Mouse (Mus musculus) hindbrain, embryonic 13.5 days (tissue): ENCODE results near the gene Abcg1. TPM values are rescaled to one million over a fixed set of nuclear protein-coding genes. Genes with fewer than 3 reads are reported as not detected.

Experiments
- ATAC-seq: fragments of 200-750 bp; cut with Nextera tagmentation; 2 replicates; pipeline ENCODE4 v1.8.0; 2017; ENCODE audit warnings: moderate TSS enrichment; ENCODE audit not compliant: low FRiP score
- H3K27ac ChIP-seq: fragments of 300-500 bp; sonication (generic); 2 replicates; pipeline ENCODE4 v1.5.1; 2015; ENCODE audit warnings: inconsistent platforms, mild to moderate bottlenecking, moderate library complexity
- H3K27me3 ChIP-seq: fragments of 300-500 bp; sonication (generic); 2 replicates; pipeline ENCODE4 v1.6.1; 2015; ENCODE audit warnings: mild to moderate bottlenecking, inconsistent platforms
- H3K36me3 ChIP-seq: fragments of 300-500 bp; sonication (generic); 2 replicates; pipeline ENCODE4 v1.6.1; 2015; ENCODE audit warnings: mild to moderate bottlenecking, inconsistent platforms
- H3K4me1 ChIP-seq: fragments of 300-500 bp; sonication (generic); replicated peaks from 2 replicates; pipeline ENCODE4 v1.6.1; 2015; ENCODE audit warnings: inconsistent platforms
- H3K4me2 ChIP-seq: fragments of 300-500 bp; sonication (generic); 2 replicates; pipeline ENCODE4 v1.6.1; 2015; ENCODE audit warnings: inconsistent platforms, mild to moderate bottlenecking, moderate library complexity
- H3K4me3 ChIP-seq: fragments of 300-500 bp; sonication (generic); 2 replicates; pipeline ENCODE4 v1.5.1; 2015; ENCODE audit warnings: mild to moderate bottlenecking, inconsistent platforms
- H3K9ac ChIP-seq: fragments of 300-500 bp; sonication (generic); 2 replicates; pipeline ENCODE4 v1.6.1; 2015; ENCODE audit warnings: mild to moderate bottlenecking, inconsistent platforms
- H3K9me3 ChIP-seq: fragments of 300-500 bp; sonication (generic); 2 replicates; pipeline ENCODE4 v1.6.1; 2016; ENCODE audit warnings: inconsistent platforms
- WGBS: fragments of 180-500 bp; shearing (Covaris S2); methylation state at CpG from one replicate; pipeline ENCODE4 v1.1.7; 2015; 5-methylcytosine and 5-hydroxymethylcytosine counted together
- polyA plus RNA-seq: library from polyadenylated mRNA; unstranded; fragments of >200 nt; fragmentation: Nextera tagmentation; extraction: Ambion mirVana; gene quantifications from 2 replicates; pipeline ENCODE4 v1.2.1, GENCODE M21; 2015

Gene Abcg1
- polyA plus RNA-seq, 1 experiment from 2014 or later, result 19.3 TPM

- no peak for ATAC-seq
- no peak overlapping the region for H3K4me3 ChIP-seq
- peaks cover 8% of the 10 kb centered on the region for H3K36me3 ChIP-seq
- 0 out of 2 replicates have a peak overlapping the region, but pooled peaks have one; percentile 19 for H3K9ac ChIP-seq
- peak overlapping the region; percentile 90 for H3K27ac ChIP-seq
- no peak overlapping the region for H3K4me2 ChIP-seq
- 53% methylated on average over 18 of the region's 18 CpGs for WGBS
- H3K4me1 ChIP-seq, result peaks cover 83% of the 10 kb centered on the region
- no peaks in the 10 kb centered on the region for H3K9me3 ChIP-seq
- no peaks in the 10 kb centered on the region for H3K27me3 ChIP-seq
Observed at GRCm38 (mm10) chr17:31071421-31072301, 14.2 kb downstream of the Abcg1 start.

GRCm38 (mm10) chr17:31072872-31073271 lies 15.4 kb downstream of the Abcg1 start:
- H3K27ac ChIP-seq, result peak overlapping the region; percentile 90
- peak; percentile 53 for ATAC-seq
- no peaks in the 10 kb centered on the region for H3K36me3 ChIP-seq
- peak overlapping the region; percentile 56 for H3K4me2 ChIP-seq
- H3K9ac ChIP-seq, result 0 out of 2 replicates have a peak overlapping the region, but pooled peaks have one; percentile 58
- no peaks in the 10 kb centered on the region for H3K27me3 ChIP-seq
- WGBS, result 54% methylated on average over 4 of the region's 4 CpGs
- H3K9me3 ChIP-seq, result no peaks in the 10 kb centered on the region
- H3K4me1 ChIP-seq, result peaks cover 75% of the 10 kb centered on the region
- H3K4me3 ChIP-seq, result peak overlapping the region; percentile 30

DNA sequence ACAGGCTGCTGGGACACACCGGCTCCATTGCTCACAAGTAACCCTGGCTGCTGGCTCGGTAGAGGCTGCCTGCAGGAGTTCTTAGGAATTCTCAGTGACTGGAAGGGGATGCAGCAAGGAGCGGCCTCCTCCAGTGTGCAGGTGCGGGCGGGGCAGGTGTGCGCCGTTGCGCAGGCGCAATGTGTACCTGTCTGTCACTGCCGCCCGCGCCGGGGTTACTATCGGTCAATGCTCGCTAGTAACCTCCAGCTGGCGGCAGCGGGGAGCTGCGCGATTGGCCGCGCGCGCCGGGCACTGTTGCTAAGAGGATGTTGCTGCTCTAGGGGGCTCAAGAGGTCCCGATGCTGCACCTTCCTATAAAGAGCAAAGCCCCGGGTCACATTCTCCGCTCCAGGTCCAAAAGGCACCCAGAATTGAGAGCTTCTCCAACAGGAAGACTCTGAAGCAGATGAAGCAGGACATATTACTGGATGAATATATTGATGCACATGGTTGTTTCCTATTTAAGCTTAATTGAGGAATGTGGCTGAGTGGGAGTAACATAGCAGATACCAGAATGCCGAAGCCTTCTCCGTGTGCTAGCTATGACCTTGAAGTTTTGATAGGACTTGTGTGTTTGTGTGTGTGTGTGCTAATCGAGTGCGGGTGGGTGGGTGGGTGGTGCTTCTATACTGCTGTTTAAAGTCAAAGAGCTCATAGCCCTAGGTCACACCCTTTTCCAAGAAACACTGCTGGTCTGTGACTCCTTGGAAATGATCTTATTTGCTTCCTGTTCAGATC lies 16.0 kb downstream of the Abcg1 start:
- WGBS, result 3% methylated on average over 31 of the region's 31 CpGs
- Histone ChIP-seq H3K4me2 (peak overlapping the region; percentile 56), H3K27ac (peak overlapping the region; percentile 90), H3K4me3 (peak overlapping the region; percentile 30), H3K36me3 (no peaks in the 10 kb centered on the region), H3K4me1 (peaks cover 75% of the 10 kb centered on the region), H3K9ac (peak overlapping the region; percentile 58), H3K27me3 (no peaks in the 10 kb centered on the region), H3K9me3 (no peaks in the 10 kb centered on the region)
- ATAC-seq, result peak; percentile 89

- H3K4me3 ChIP-seq, result no peak overlapping the region
Observed at GRCm38 (mm10) chr17:31074053-31074590, 16.6 kb downstream of the Abcg1 start.

GRCm38 (mm10) chr17:31074666-31075065 lies 17.2 kb downstream of the Abcg1 start:
- Histone ChIP-seq H3K9ac (no peak overlapping the region), H3K4me1 (peaks cover 79% of the 10 kb centered on the region), H3K4me2 (no peak overlapping the region), H3K27me3 (no peaks in the 10 kb centered on the region), H3K27ac (no peak overlapping the region), H3K4me3 (no peak overlapping the region), H3K36me3 (no peaks in the 10 kb centered on the region), H3K9me3 (no peaks in the 10 kb centered on the region)
- ATAC-seq, result no peak
- 70% methylated on average over 3 of the region's 3 CpGs for WGBS

More at GRCm38 (mm10) chr17:31074053-31074590, 16.6 kb downstream of the Abcg1 start:
- Histone ChIP-seq H3K4me1 (peaks cover 75% of the 10 kb centered on the region), H3K36me3 (no peaks in the 10 kb centered on the region), H3K9me3 (no peaks in the 10 kb centered on the region), H3K4me2 (peak overlapping the region; percentile 56), H3K9ac (no peak overlapping the region), H3K27me3 (no peaks in the 10 kb centered on the region), H3K27ac (peak overlapping the region; percentile 90)
- ATAC-seq, result no peak
- WGBS, result 19% methylated on average over 7 of the region's 7 CpGs

DNA sequence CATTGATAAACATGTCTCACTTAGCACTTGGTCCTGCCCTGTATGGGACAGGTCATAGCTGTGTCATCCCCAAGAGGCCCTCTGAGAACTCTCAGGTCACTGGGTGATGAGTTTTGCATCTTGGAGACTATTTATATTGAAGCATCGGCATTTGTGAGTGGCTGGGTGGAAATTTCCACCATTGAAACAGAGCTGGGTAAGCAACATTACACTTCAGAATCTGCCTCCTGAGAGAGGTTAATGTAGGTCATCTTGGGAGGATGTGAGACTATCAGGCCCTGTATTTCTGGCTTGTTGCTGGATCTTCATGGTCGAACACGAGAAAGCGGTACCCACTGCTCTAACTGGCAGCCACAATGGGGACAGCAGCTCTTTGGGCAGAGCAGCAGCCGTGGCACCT lies 18.0 kb downstream of the Abcg1 start:
- H3K27me3 ChIP-seq, result no peaks in the 10 kb centered on the region
- no peak overlapping the region for H3K4me3 ChIP-seq
- H3K27ac ChIP-seq, result no peak overlapping the region
- H3K9me3 ChIP-seq, result no peaks in the 10 kb centered on the region
- WGBS, result 83% methylated on average over 5 of the region's 5 CpGs
- H3K36me3 ChIP-seq, result no peaks in the 10 kb centered on the region
- ATAC-seq, result no peak
- H3K4me1 ChIP-seq, result peaks cover 81% of the 10 kb centered on the region
- H3K9ac ChIP-seq, result no peak overlapping the region
- no peak overlapping the region for H3K4me2 ChIP-seq

- Histone ChIP-seq H3K4me3 (no peak overlapping the region), H3K36me3 (no peaks in the 10 kb centered on the region), H3K9ac (no peak overlapping the region), H3K4me1 (peaks cover 71% of the 10 kb centered on the region), H3K27ac (no peak overlapping the region), H3K4me2 (no peak overlapping the region), H3K9me3 (no peaks in the 10 kb centered on the region), H3K27me3 (no peaks in the 10 kb centered on the region)
- no peak for ATAC-seq
- WGBS, result 78% methylated on average over 5 of the region's 5 CpGs
Observed at GRCm38 (mm10) chr17:31077561-31077960, 20.1 kb downstream of the Abcg1 start.

- Histone ChIP-seq H3K9me3 (no peaks in the 10 kb centered on the region), H3K9ac (peak overlapping the region; percentile 15; the same call in 1 of the 2 replicates), H3K4me3 (no peak overlapping the region), H3K36me3 (no peaks in the 10 kb centered on the region), H3K4me2 (no peak overlapping the region), H3K27me3 (no peaks in the 10 kb centered on the region), H3K27ac (peak overlapping the region; percentile 44), H3K4me1 (peaks cover 61% of the 10 kb centered on the region)
- 81% methylated on average over 11 of the region's 11 CpGs for WGBS
- no peak for ATAC-seq
Observed at GRCm38 (mm10) chr17:31078581-31078980, 21.1 kb downstream of the Abcg1 start.

- WGBS, result 57% methylated on average over 12 of the region's 12 CpGs
- H3K36me3 ChIP-seq, result no peaks in the 10 kb centered on the region
- ATAC-seq, result peak; percentile 22; the same call in 1 of the 2 replicates
- no peaks in the 10 kb centered on the region for H3K9me3 ChIP-seq
- peaks cover 54% of the 10 kb centered on the region for H3K4me1 ChIP-seq
- H3K9ac ChIP-seq, result peak overlapping the region; percentile 15; the same call in 1 of the 2 replicates
- H3K4me2 ChIP-seq, result no peak overlapping the region
- H3K27ac ChIP-seq, result peak overlapping the region; percentile 46
- no peak overlapping the region for H3K4me3 ChIP-seq
- no peaks in the 10 kb centered on the region for H3K27me3 ChIP-seq
Observed at GRCm38 (mm10) chr17:31079078-31079840, 21.8 kb downstream of the Abcg1 start.

DNA sequence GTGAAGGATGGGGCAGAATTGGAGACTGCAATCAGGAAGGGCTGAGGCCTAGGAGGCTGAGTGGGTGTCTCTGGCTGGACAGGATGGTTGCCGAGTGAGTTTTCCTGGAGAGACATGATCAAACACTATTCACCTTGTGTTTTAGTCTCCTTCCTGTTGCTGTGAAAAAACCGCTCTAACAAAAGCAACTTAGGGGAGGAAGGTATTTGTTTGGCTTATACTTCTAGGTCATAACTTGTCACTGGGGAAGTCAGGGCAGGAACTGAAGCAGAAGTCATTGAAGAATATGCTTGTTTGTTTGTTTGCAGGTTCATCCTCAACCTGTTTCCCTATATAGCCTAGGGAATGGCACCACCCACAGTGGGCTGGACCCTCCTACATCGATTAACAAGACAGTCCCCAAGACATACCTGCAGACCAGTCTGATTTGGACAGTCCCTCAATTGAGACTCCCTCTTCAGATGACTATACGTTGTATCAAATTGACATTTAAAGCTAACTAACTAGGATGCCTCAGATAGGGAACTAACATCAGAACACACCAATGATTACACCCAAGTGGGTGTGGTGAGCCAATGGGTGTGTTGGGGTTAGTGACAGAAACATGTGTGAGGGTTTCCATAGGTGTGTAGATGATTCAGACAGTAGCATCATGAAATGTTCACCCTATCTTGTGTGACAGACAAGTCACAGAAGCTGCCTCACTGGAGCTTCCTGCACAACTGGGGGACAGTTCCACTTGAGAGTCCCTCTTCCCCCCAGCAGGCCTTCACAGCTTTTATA lies 25.0 kb downstream of the Abcg1 start:
- no peaks in the 10 kb centered on the region for H3K36me3 ChIP-seq
- ATAC-seq, result no peak
- 95% methylated on average over 4 of the region's 4 CpGs for WGBS
- H3K27ac ChIP-seq, result no peak overlapping the region
- peaks cover 39% of the 10 kb centered on the region for H3K4me1 ChIP-seq
- no peaks in the 10 kb centered on the region for H3K27me3 ChIP-seq
- no peak overlapping the region for H3K4me2 ChIP-seq
- no peaks in the 10 kb centered on the region for H3K9me3 ChIP-seq
- no peak overlapping the region for H3K9ac ChIP-seq
- H3K4me3 ChIP-seq, result no peak overlapping the region

GRCm38 (mm10) chr17:31085519-31085918 lies 28.0 kb downstream of the Abcg1 start:
- no peak overlapping the region for H3K4me3 ChIP-seq
- no peak for ATAC-seq
- H3K27me3 ChIP-seq, result no peaks in the 10 kb centered on the region
- no peak overlapping the region for H3K27ac ChIP-seq
- H3K4me1 ChIP-seq, result peaks cover 39% of the 10 kb centered on the region
- no peaks in the 10 kb centered on the region for H3K36me3 ChIP-seq
- H3K4me2 ChIP-seq, result no peak overlapping the region
- H3K9me3 ChIP-seq, result no peaks in the 10 kb centered on the region
- WGBS, result 91% methylated on average over 3 of the region's 3 CpGs
- H3K9ac ChIP-seq, result no peak overlapping the region
